Mouse (Mus musculus): ENCODE measurements around the gene Usp50. TPM values are rescaled to one million over a fixed set of nuclear protein-coding genes. Genes with fewer than 3 reads are reported as not detected.

Gene Usp50
- polyA plus RNA-seq, 1 experiment, result 0.32 TPM

- WGBS, result 71% methylated on average over 1 of the region's 1 CpGs
These were observed 6.9 kb downstream of the Usp50 start for GRCm38 (mm10) chr2:126776416-126776815.

GRCm38 (mm10) chr2:126775951-126776350 is 7.3 kb downstream of the Usp50 start:
- Histone ChIP-seq H3K27ac (ENCODE audit: control insufficient read depth, insufficient read depth, low read length) (no peak overlapping the region), H3K4me1 (replicated peaks; ENCODE audit: control insufficient read depth, insufficient read depth, low read length) (no peaks in the 10 kb centered on the region), H3K27me3 (ENCODE audit: control insufficient read depth, insufficient read depth, low read length) (no peaks in the 10 kb centered on the region), H3K4me3 (ENCODE audit: control insufficient read depth, insufficient read depth, low read length) (no peak overlapping the region), H3K36me3 (ENCODE audit: control insufficient read depth, insufficient read depth, low read length) (no peaks in the 10 kb centered on the region)
- 77% methylated on average over 4 of the region's 4 CpGs for WGBS
- no peak for DNase-seq
- TF ChIP-seq CTCF (IDR thresholded peaks at IDR 0.05; ENCODE audit: borderline replicate concordance, control insufficient read depth, extremely low read depth, insufficient read depth, low read length, poor library complexity) (no peak), POLR2A (IDR thresholded peaks at IDR 0.05; ENCODE audit: control insufficient read depth, extremely low read depth, insufficient read depth, low read length, poor library complexity) (no peak)

More at GRCm38 (mm10) chr2:126776416-126776815, 6.9 kb downstream of the Usp50 start:
- Histone ChIP-seq H3K27me3 (ENCODE audit: control insufficient read depth, insufficient read depth, low read length) (no peaks in the 10 kb centered on the region), H3K27ac (ENCODE audit: control insufficient read depth, insufficient read depth, low read length) (no peak overlapping the region), H3K4me3 (ENCODE audit: control insufficient read depth, insufficient read depth, low read length) (no peak overlapping the region), H3K36me3 (ENCODE audit: control insufficient read depth, insufficient read depth, low read length) (no peaks in the 10 kb centered on the region), H3K4me1 (replicated peaks; ENCODE audit: control insufficient read depth, insufficient read depth, low read length) (no peaks in the 10 kb centered on the region)
- TF ChIP-seq CTCF (IDR thresholded peaks at IDR 0.05; ENCODE audit: borderline replicate concordance, control insufficient read depth, extremely low read depth, insufficient read depth, low read length, poor library complexity) (no peak), POLR2A (IDR thresholded peaks at IDR 0.05; ENCODE audit: control insufficient read depth, extremely low read depth, insufficient read depth, low read length, poor library complexity) (no peak)
- DNase-seq, result no peak

DNA sequence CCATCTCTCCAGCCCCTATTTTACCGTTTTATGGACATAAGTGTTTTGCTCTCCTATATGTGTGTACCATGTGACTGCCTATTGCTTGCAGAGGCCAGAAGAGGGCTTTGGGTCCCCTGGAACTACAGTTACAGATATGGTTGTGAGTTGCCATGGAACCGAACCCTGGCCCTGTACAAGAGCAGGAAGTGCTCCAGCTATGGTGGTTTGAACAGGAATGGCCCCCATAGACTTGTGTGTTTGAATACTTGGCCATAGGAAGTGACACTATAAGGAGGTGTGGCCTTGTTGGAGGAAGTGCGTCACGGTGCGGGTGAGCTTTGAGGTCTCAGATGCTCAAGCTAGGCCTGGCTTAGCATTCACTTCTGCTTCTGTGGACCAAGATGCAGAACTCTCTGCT is 11.1 kb downstream of the Usp50 start:
- 92% methylated on average over 5 of the region's 5 CpGs for WGBS
- no peaks in the 10 kb centered on the region for H3K27me3 ChIP-seq (ENCODE audit: control insufficient read depth, insufficient read depth, low read length)

GRCm38 (mm10) chr2:126769431-126770181 is 13.7 kb downstream of the Usp50 start:
- WGBS, result 64% methylated on average over 19 of the region's 19 CpGs
- no peaks in the 10 kb centered on the region for H3K27me3 ChIP-seq (ENCODE audit: control insufficient read depth, insufficient read depth, low read length)
- H3K27ac ChIP-seq (ENCODE audit: control insufficient read depth, insufficient read depth, low read length), result no peak overlapping the region
- no peak for DNase-seq
- no peaks in the 10 kb centered on the region for H3K4me1 ChIP-seq (replicated peaks; ENCODE audit: control insufficient read depth, insufficient read depth, low read length)
- no peaks in the 10 kb centered on the region for H3K36me3 ChIP-seq (ENCODE audit: control insufficient read depth, insufficient read depth, low read length)
- TF ChIP-seq POLR2A (IDR thresholded peaks at IDR 0.05; ENCODE audit: control insufficient read depth, extremely low read depth, insufficient read depth, low read length, poor library complexity) (no peak), CTCF (IDR thresholded peaks at IDR 0.05; ENCODE audit: borderline replicate concordance, control insufficient read depth, extremely low read depth, insufficient read depth, low read length, poor library complexity) (no peak)
- no peak overlapping the region for H3K4me3 ChIP-seq (ENCODE audit: control insufficient read depth, insufficient read depth, low read length)

More for the DNA sequence above, 11.1 kb downstream of the Usp50 start:
- TF ChIP-seq CTCF (IDR thresholded peaks at IDR 0.05; ENCODE audit: borderline replicate concordance, control insufficient read depth, extremely low read depth, insufficient read depth, low read length, poor library complexity) (no peak), POLR2A (IDR thresholded peaks at IDR 0.05; ENCODE audit: control insufficient read depth, extremely low read depth, insufficient read depth, low read length, poor library complexity) (no peak)
- H3K27ac ChIP-seq (ENCODE audit: control insufficient read depth, insufficient read depth, low read length), result no peak overlapping the region
- no peaks in the 10 kb centered on the region for H3K4me1 ChIP-seq (replicated peaks; ENCODE audit: control insufficient read depth, insufficient read depth, low read length)
- no peak for DNase-seq
- H3K4me3 ChIP-seq (ENCODE audit: control insufficient read depth, insufficient read depth, low read length), result no peak overlapping the region
- no peaks in the 10 kb centered on the region for H3K36me3 ChIP-seq (ENCODE audit: control insufficient read depth, insufficient read depth, low read length)

- Histone ChIP-seq H3K27ac (ENCODE audit: control insufficient read depth, insufficient read depth, low read length) (no peak overlapping the region), H3K4me1 (replicated peaks; ENCODE audit: control insufficient read depth, insufficient read depth, low read length) (no peaks in the 10 kb centered on the region), H3K36me3 (ENCODE audit: control insufficient read depth, insufficient read depth, low read length) (no peaks in the 10 kb centered on the region), H3K4me3 (ENCODE audit: control insufficient read depth, insufficient read depth, low read length) (no peak overlapping the region), H3K27me3 (ENCODE audit: control insufficient read depth, insufficient read depth, low read length) (no peaks in the 10 kb centered on the region)
- WGBS, result 92% methylated on average over 4 of the region's 4 CpGs
- DNase-seq, result no peak
- TF ChIP-seq POLR2A (IDR thresholded peaks at IDR 0.05; ENCODE audit: control insufficient read depth, extremely low read depth, insufficient read depth, low read length, poor library complexity) (no peak), CTCF (IDR thresholded peaks at IDR 0.05; ENCODE audit: borderline replicate concordance, control insufficient read depth, extremely low read depth, insufficient read depth, low read length, poor library complexity) (no peak)
These were observed 15.1 kb downstream of the Usp50 start for GRCm38 (mm10) chr2:126768194-126768593.

DNA sequence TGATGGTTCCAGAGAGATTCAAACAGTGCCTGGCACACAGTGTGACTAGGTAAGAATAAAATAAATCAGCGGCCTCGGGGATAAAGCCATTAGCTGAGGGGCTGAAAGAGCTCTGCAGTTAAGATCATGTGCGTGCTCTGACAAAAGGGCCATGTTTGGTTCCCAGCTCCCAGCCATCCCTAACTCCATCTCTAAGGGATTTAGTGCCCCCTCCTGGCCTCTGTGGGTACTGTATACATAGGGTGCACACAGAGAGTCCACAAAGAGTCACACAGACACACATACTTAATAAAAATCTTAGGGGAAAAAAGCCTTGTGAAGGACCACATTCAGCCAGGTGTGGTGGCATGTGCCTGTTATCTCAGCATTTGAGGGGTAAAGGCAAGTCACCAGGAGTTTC is 15.7 kb downstream of the Usp50 start:
- Histone ChIP-seq H3K27ac (ENCODE audit: control insufficient read depth, insufficient read depth, low read length) (no peak overlapping the region), H3K36me3 (ENCODE audit: control insufficient read depth, insufficient read depth, low read length) (no peaks in the 10 kb centered on the region), H3K27me3 (ENCODE audit: control insufficient read depth, insufficient read depth, low read length) (no peaks in the 10 kb centered on the region), H3K4me1 (replicated peaks; ENCODE audit: control insufficient read depth, insufficient read depth, low read length) (no peaks in the 10 kb centered on the region), H3K4me3 (ENCODE audit: control insufficient read depth, insufficient read depth, low read length) (no peak overlapping the region)
- 98% methylated on average over 3 of the region's 3 CpGs for WGBS
- no peak for TF ChIP-seq POLR2A (IDR thresholded peaks at IDR 0.05; ENCODE audit: control insufficient read depth, extremely low read depth, insufficient read depth, low read length, poor library complexity)
- peak; percentile 6 for DNase-seq

All from thymus, adult 2 months (tissue).